Comparison of ENCODE assay signal across 8 mouse cellular contexts in the genomic region with DNA sequence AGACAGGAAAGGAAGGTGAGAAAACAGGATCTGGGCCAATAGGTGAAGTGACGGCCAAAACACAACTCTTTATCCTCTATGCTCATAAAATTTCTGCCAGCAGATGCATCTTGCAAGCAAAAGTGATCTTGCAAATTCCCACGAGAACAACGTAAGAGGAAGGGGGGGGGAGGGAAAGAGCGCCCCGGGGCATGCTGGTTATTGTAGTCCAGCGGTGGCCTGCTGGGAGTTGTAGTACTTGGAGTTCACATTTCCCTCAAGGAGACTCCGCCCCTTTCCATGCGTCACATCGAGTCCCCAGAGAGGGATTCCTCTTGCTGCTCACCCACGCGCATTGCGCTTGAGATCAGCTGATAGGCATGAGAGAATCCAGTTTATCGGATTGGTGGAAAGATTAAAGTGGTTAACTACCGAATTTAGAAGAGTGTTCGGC. TPM values are rescaled to one million over a fixed set of nuclear protein-coding genes. Genes with fewer than 3 reads are reported as not detected.
DNase-seq lines count a peak whose midpoint lies in the region; ATAC-seq and TF ChIP-seq lines count a peak whose summit lies in the region.

No protein-coding gene starts in this region.

- H3K36me3 ChIP-seq in megakaryocyte, embryonic 14.5 days (replicated peaks; ENCODE audit: low read length), result peaks cover 10% of the 10 kb centered on the region

- H3K4me3 ChIP-seq in cortical plate, adult 2 months (ENCODE audit: insufficient read depth, low read length), result no peak overlapping the region
- H3K4me3 ChIP-seq in megakaryocyte, embryonic 14.5 days (replicated peaks), result peak overlapping the region; percentile 97

- DNase-seq in gastrocnemius, adult 8-10 months (ENCODE audit: low spot score in 2 of 2), result peak; percentile 95 to 96
- DNase-seq in hindlimb bud, embryonic 11.5 days (ENCODE audit: extremely low spot score, low read depth, low spot score), result peak; percentile 97
- DNase-seq in left cerebral cortex, adult 8-10 months (ENCODE audit: low spot score in 2 of 2), result peak; percentile 84 to 99
- DNase-seq in right cerebral cortex, postnatal 10 days (ENCODE audit: low spot score in 2 of 2), result peak; percentile 98 to 99
- DNase-seq in urinary bladder, postnatal 25 days (ENCODE audit: low spot score), result peak; percentile 87

- peaks cover 4% of the 10 kb centered on the region; the same call in 1 of the 2 replicates for H3K4me1 ChIP-seq in cortical plate, adult 2 months (ENCODE audit: control insufficient read depth, insufficient read depth, low read length)
- peaks cover 79% of the 10 kb centered on the region for H3K4me1 ChIP-seq in megakaryocyte, embryonic 14.5 days

- H3K9me3 ChIP-seq in megakaryocyte, embryonic 14.5 days, result 0 out of 2 replicates have a peak, but pooled peaks cover 3% of the 10 kb centered on the region

- peak; percentile 69 for TF ChIP-seq POLR2A in cortical plate, adult 2 months (IDR thresholded peaks at IDR 0.05; ENCODE audit: extremely low read depth, insufficient read depth, low read length)

- ATAC-seq in activated CD4-positive, CD25-positive, alpha-beta regulatory T cell, adult 4 months, result peak; percentile 84

- no peaks in the 10 kb centered on the region for H3K27me3 ChIP-seq in megakaryocyte, embryonic 14.5 days (replicated peaks)

- 0 out of 2 replicates have a peak overlapping the region, but pooled peaks have one; percentile 5 for H3K27ac ChIP-seq in cortical plate, adult 2 months (ENCODE audit: insufficient read depth, low read length)

- TF ChIP-seq CTCF in cortical plate, adult 2 months (IDR thresholded peaks at IDR 0.05; ENCODE audit: extremely low read depth, insufficient read depth, low read length), result no peak

RNA-seq across cellular contexts. Expression of gene Ube2v1, which starts 2.5 kb away (rescaled TPM):
- polyA plus RNA-seq in activated CD4-positive, CD25-positive, alpha-beta regulatory T cell, adult 4 months (2017; shearing (Covaris generic)), result 100 to 1,000 TPM; 308 to 398 TPM
- 251 and 267 TPM in 2 replicates for polyA plus RNA-seq in cortical plate, adult 2 months (2012; rRNA removed)
- 100 to 1,000 TPM; 163 to 176 (median 172) TPM for total RNA-seq in gastrocnemius, adult 8-10 months (2022)
- 100 to 1,000 TPM; 257 to 274 (median 265) TPM for total RNA-seq in left cerebral cortex, adult 8-10 months (2022)
- 314 and 1,236 TPM in 2 replicates for polyA plus RNA-seq in megakaryocyte, embryonic 14.5 days (2012; ENCODE audit: insufficient read depth, low replicate concordance)

RNA-seq across cellular contexts. Expression of gene Gm20431, which starts 26.9 kb away (rescaled TPM):
- not detected for polyA plus RNA-seq in activated CD4-positive, CD25-positive, alpha-beta regulatory T cell, adult 4 months (2017; shearing (Covaris generic))
- 0.93 TPM in 1 of 2 replicates, not detected in the other for polyA plus RNA-seq in cortical plate, adult 2 months (2012; rRNA removed)
- 10 to 100 TPM in 2 of 4 experiments, 1 to 10 TPM in 2; 5.9 to 14.3 (median 9.0) TPM for total RNA-seq in gastrocnemius, adult 8-10 months (2022)
- total RNA-seq in left cerebral cortex, adult 8-10 months (2022), result 10 to 100 TPM; 26.0 to 42.5 (median 32.6) TPM
- not detected in 2 replicates for polyA plus RNA-seq in megakaryocyte, embryonic 14.5 days (2012; ENCODE audit: insufficient read depth, low replicate concordance)

RNA-seq across cellular contexts. Expression of gene Cebpb, which starts 54.4 kb away (rescaled TPM):
- 1 to 10 TPM in 1 of 2 experiments, under 1 TPM in 1; 0.32 to 2.6 TPM for polyA plus RNA-seq in activated CD4-positive, CD25-positive, alpha-beta regulatory T cell, adult 4 months (2017; shearing (Covaris generic))
- 16.7 and 19.4 TPM in 2 replicates for polyA plus RNA-seq in cortical plate, adult 2 months (2012; rRNA removed)
- total RNA-seq in gastrocnemius, adult 8-10 months (2022), result 100 to 1,000 TPM in 2 of 4 experiments, 10 to 100 TPM in 2; 75.3 to 167 (median 96.4) TPM
- 10 to 100 TPM; 12.1 to 20.6 (median 15.1) TPM for total RNA-seq in left cerebral cortex, adult 8-10 months (2022)
- polyA plus RNA-seq in megakaryocyte, embryonic 14.5 days (2012; ENCODE audit: insufficient read depth, low replicate concordance), result 372 and 610 TPM in 2 replicates

RNA-seq across cellular contexts. Expression of gene Tmem189, which starts 55.3 kb away (rescaled TPM):
- polyA plus RNA-seq in activated CD4-positive, CD25-positive, alpha-beta regulatory T cell, adult 4 months (2017; shearing (Covaris generic)), result 10 to 100 TPM; 12.6 to 13.5 TPM
- 88.8 and 89.0 TPM in 2 replicates for polyA plus RNA-seq in cortical plate, adult 2 months (2012; rRNA removed)
- 10 to 100 TPM; 11.8 to 13.1 (median 12.5) TPM for total RNA-seq in gastrocnemius, adult 8-10 months (2022)
- 10 to 100 TPM; 39.8 to 49.3 (median 44.1) TPM for total RNA-seq in left cerebral cortex, adult 8-10 months (2022)
- 164 and 173 TPM in 2 replicates for polyA plus RNA-seq in megakaryocyte, embryonic 14.5 days (2012; ENCODE audit: insufficient read depth, low replicate concordance)

Comparison
In these comparisons a context has a peak if more than half of its experiments do, and no peak if none do; other contexts are left out.
1. RNA of gene Cebpb, which starts 54.4 kb away (polyA plus RNA-seq): 372 to 610 TPM in megakaryocyte, embryonic 14.5 days; 16.7 to 19.4 TPM in cortical plate, adult 2 months and 0.32 to 2.6 TPM in activated CD4-positive, CD25-positive, alpha-beta regulatory T cell, adult 4 months; every median in the first group is over 10 times any median in the second.
2. Peak in every context shown above with its lines, with median percentiles within 50 percentile points of each other: DNase-seq.